Mouse (Mus musculus) cerebellum, adult 11 months (tissue): ENCODE measurements around the gene Ttll5.

Experiments used
- DNase-seq: peaks from one replicate; pipeline ENCODE4 v3.0.0; 2022

Gene Ttll5

GRCm38 (mm10) chr12:85824438-85825264, at the start of gene Ttll5, which contains the start of gene Erg28:
Gene Ttll5, plus strand, starts transcription at chr12:85824659.
Gene Erg28, minus strand, starts transcription at chr12:85824550.
- DNase-seq, result peak; percentile 95

- DNase-seq, result no peak
Observed at GRCm38 (mm10) chr12:85778962-85779361, 45.5 kb upstream of the Ttll5 start.

GRCm38 (mm10) chr12:85779707-85780106, 44.8 kb upstream of the Ttll5 start:
- DNase-seq, result no peak

- no peak for DNase-seq
Observed at GRCm38 (mm10) chr12:85781606-85782005, 42.9 kb upstream of the Ttll5 start.

GRCm38 (mm10) chr12:85784916-85785815, 39.3 kb upstream of the Ttll5 start:
- no peak for DNase-seq

GRCm38 (mm10) chr12:85792158-85792557, 32.3 kb upstream of the Ttll5 start:
- DNase-seq, result no peak

- no peak for DNase-seq
Observed at GRCm38 (mm10) chr12:85792821-85793346, 31.6 kb upstream of the Ttll5 start.

- DNase-seq, result no peak
Observed at GRCm38 (mm10) chr12:85794094-85794493, 30.4 kb upstream of the Ttll5 start.

GRCm38 (mm10) chr12:85795551-85795950, 28.9 kb upstream of the Ttll5 start:
- no peak for DNase-seq

GRCm38 (mm10) chr12:85800031-85800430, 24.4 kb upstream of the Ttll5 start:
- no peak for DNase-seq

GRCm38 (mm10) chr12:85809726-85810125, 14.7 kb upstream of the Ttll5 start:
- no peak for DNase-seq

- no peak for DNase-seq
Observed at GRCm38 (mm10) chr12:85810959-85811358, 13.5 kb upstream of the Ttll5 start.

- no peak for DNase-seq
Observed at GRCm38 (mm10) chr12:85811676-85812075, 12.8 kb upstream of the Ttll5 start.

GRCm38 (mm10) chr12:85813599-85813998, 10.9 kb upstream of the Ttll5 start:
- no peak for DNase-seq

GRCm38 (mm10) chr12:85822051-85822450, 2.4 kb upstream of the Ttll5 start:
- no peak for DNase-seq

GRCm38 (mm10) chr12:85825361-85825760, 902 bp downstream of the Ttll5 start:
- DNase-seq, result no peak

GRCm38 (mm10) chr12:85825822-85826221, 1.4 kb downstream of the Ttll5 start:
- no peak for DNase-seq

- DNase-seq, result no peak
Observed at GRCm38 (mm10) chr12:85828856-85829255, 4.4 kb downstream of the Ttll5 start.

GRCm38 (mm10) chr12:85829866-85830265, 5.4 kb downstream of the Ttll5 start:
- DNase-seq, result no peak

GRCm38 (mm10) chr12:85830691-85831090, 6.2 kb downstream of the Ttll5 start:
- DNase-seq, result peak; percentile 20

- DNase-seq, result no peak
Observed at GRCm38 (mm10) chr12:85834543-85834942, 10.1 kb downstream of the Ttll5 start.

GRCm38 (mm10) chr12:85837765-85838164, 13.3 kb downstream of the Ttll5 start:
- no peak for DNase-seq

GRCm38 (mm10) chr12:85839371-85840000, 15.0 kb downstream of the Ttll5 start:
- DNase-seq, result no peak
